Mouse (Mus musculus) intestine, postnatal 0 days (tissue): ENCODE measurements around the gene Tmem263. TPM values are rescaled to one million over a fixed set of nuclear protein-coding genes. Genes with fewer than 3 reads are reported as not detected.

Experiments used
- ATAC-seq: fragments of 200-750 bp; cut with Nextera tagmentation; 2 replicates; pipeline ENCODE4 v1.8.0; 2017; ENCODE audit warnings: mild to moderate bottlenecking, moderate TSS enrichment, moderate library complexity
- H3K27ac ChIP-seq: fragments of 300-500 bp; sonication (generic); 2 replicates; pipeline ENCODE4 v1.5.1; 2014; ENCODE audit warnings: mild to moderate bottlenecking, low read depth, low read length, moderate library complexity
- H3K27me3 ChIP-seq: fragments of 300-500 bp; sonication (generic); replicated peaks from 2 replicates; pipeline ENCODE4 v1.6.1; 2014; ENCODE audit warnings: low read length, mixed read lengths; ENCODE audit not compliant: control insufficient read depth, insufficient read depth
- H3K36me3 ChIP-seq: fragments of 300-500 bp; sonication (generic); 2 replicates; pipeline ENCODE4 v1.6.1; 2014; ENCODE audit warnings: mild to moderate bottlenecking, moderate library complexity; ENCODE audit not compliant: control insufficient read depth, insufficient read depth
- H3K4me1 ChIP-seq: fragments of 300-500 bp; sonication (generic); replicated peaks from 2 replicates; pipeline ENCODE4 v1.6.1; 2014; ENCODE audit warnings: antibody characterized with exemption, low read length, mixed read lengths; ENCODE audit not compliant: control insufficient read depth, insufficient read depth
- H3K4me2 ChIP-seq: fragments of 300-500 bp; sonication (generic); replicated peaks from 2 replicates; pipeline ENCODE4 v1.6.1; 2014; ENCODE audit warnings: low read depth, mild to moderate bottlenecking, moderate library complexity
- H3K4me3 ChIP-seq: fragments of 300-500 bp; sonication (generic); 2 replicates; pipeline ENCODE4 v1.5.1; 2014; ENCODE audit warnings: low read depth, low read length
- H3K9ac ChIP-seq: fragments of 300-500 bp; sonication (generic); 2 replicates; pipeline ENCODE4 v1.6.1; 2014; ENCODE audit warnings: mild to moderate bottlenecking, low read depth, low read length
- H3K9me3 ChIP-seq: fragments of 300-500 bp; sonication (generic); 2 replicates; pipeline ENCODE4 v1.6.1; 2016; ENCODE audit warnings: mixed run types; ENCODE audit not compliant: control insufficient read depth
- CTCF ChIP-seq: sonication (generic); IDR thresholded peaks from 2 replicates; pipeline ENCODE4 v1.5.1; 2016; ENCODE audit warnings: low read depth, mild to moderate bottlenecking, control low read depth, antibody characterized with exemption, moderate library complexity
- WGBS: fragments of 180-500 bp; shearing (Covaris S2); extraction: QIAGEN DNeasy Blood & Tissue Kit; methylation state at CpG from one replicate; pipeline ENCODE4 v1.1.7; 2014; 5-methylcytosine and 5-hydroxymethylcytosine counted together
- polyA plus RNA-seq: library from polyadenylated mRNA; unstranded; fragments of >200 nt; fragmentation: Nextera tagmentation; extraction: Ambion mirVana; gene quantifications from 2 replicates; pipeline ENCODE4 v1.2.1, GENCODE M21; 2015

Tmem263 gene
- polyA plus RNA-seq, 1 experiment from 2014 or later, result 43.2 TPM

DNA sequence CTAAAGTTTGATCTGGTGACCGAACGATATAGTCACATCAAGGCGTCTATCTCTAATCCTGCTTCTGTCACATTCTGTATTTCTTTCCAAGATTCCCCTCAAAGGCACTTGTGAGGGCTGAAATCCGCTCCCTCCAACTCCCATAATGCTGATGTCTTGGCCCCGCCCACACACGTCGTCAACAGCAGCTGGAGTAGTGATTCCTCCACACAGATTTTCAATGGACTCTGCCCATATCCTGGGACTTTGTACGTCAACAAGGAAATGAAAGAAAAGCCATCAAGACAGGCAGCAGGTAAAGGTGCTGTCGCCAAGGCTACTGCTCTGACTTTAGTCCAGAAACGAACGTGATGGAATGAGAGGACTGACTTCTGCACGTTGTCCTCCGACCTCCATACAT is 22.8 kb downstream of the Tmem263 start:
- H3K27me3 ChIP-seq, result no peaks in the 10 kb centered on the region
- WGBS, result 54% methylated on average over 13 of the region's 13 CpGs
- H3K9ac ChIP-seq, result no peak overlapping the region
- peaks cover 11% of the 10 kb centered on the region for H3K36me3 ChIP-seq
- peak overlapping the region; percentile 48 for H3K4me2 ChIP-seq
- H3K4me3 ChIP-seq, result no peak overlapping the region
- ATAC-seq, result peak; percentile 73
- no peak for TF ChIP-seq CTCF
- peaks cover 5% of the 10 kb centered on the region; the same call in 1 of the 2 replicates for H3K4me1 ChIP-seq
- H3K9me3 ChIP-seq, result no peaks in the 10 kb centered on the region
- H3K27ac ChIP-seq, result peak overlapping the region; percentile 70

DNA sequence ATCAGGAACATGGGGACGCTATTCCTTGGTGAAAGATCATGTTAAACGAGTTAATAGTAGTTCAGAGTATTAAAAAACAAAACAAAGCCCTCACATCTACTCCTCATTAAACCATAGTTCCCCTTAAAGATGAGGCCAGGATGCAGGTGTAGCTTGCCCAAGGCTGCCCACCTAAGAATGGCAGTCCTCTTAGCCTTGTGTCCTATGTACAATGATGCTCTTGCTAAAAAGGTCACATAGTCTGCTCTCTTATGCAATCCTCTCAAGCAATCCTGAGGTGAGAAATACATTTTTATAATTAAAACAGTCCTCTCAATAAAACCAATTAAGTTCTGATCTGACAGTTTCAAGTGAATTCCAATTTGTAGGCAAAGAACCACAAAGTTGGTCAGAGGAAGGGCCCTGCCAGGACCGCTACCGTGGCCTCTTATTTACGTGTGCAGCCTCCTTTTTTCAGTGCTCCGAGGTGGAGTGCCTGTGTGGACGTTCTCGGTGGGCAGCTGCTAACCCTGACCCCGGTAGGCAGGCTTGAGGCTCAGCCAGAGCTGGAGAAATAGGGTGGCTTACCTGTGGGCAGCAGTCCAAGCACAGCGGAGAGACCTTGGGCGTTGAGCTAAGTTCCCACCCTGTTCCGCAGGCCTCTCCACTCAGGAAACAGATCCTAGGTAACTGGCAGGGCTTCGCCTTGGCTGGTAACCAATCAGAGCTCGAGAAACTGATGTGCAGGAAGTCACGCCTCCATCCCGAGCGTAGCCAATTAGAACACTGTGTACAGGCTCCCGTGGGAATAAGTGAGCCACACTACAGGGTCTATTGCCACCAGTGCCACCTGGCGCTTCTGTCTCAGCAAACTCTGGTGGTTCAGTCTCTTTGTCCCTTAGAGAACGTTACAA is 25.2 kb downstream of the Tmem263 start, which contains the start of gene Mterf2:
TSS of gene Mterf2 (minus strand) at position 633 of the 893 bp plus-strand sequence.
- peak; percentile 97 for ATAC-seq
- no peaks in the 10 kb centered on the region for H3K27me3 ChIP-seq
- H3K4me1 ChIP-seq, result peaks cover 5% of the 10 kb centered on the region; the same call in 1 of the 2 replicates
- H3K4me2 ChIP-seq, result peak within 1 kb of the TSS; percentile 70
- H3K27ac ChIP-seq, result peak within 1 kb of the TSS; percentile 60; the same call in 1 of the 2 replicates
- WGBS, result 7% methylated on average over 20 of the region's 20 CpGs
- peak within 1 kb of the TSS; percentile 67 for H3K4me3 ChIP-seq
- peak; percentile 69 for TF ChIP-seq CTCF
- no peaks in the 10 kb centered on the region for H3K9me3 ChIP-seq
- peak within 1 kb of the TSS; percentile 60 for H3K9ac ChIP-seq
- peaks cover 6% of the 10 kb centered on the region; the same call in 1 of the 2 replicates for H3K36me3 ChIP-seq

DNA sequence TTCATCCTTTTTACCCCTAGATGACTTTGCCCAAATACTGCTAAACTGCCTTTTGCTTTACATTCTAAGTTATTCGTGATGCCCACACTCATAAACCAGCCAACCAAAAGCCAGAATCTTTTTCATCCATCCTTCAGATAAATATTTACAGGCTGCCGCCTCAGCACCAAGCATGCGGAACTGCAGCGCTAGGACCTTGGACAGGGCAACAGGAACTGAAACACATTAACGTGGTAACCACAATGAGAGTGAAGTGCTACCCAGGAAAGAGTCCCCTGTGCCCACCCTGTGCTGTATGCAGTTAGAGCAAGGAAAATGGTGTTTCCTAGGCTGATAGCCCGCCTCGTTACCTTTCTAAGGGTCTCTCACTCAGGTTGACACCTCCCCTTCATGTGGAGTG is 26.0 kb downstream of the Tmem263 start:
- Histone ChIP-seq H3K9ac (no peak overlapping the region), H3K4me2 (peak overlapping the region; percentile 70), H3K4me1 (peaks cover 5% of the 10 kb centered on the region; the same call in 1 of the 2 replicates), H3K27ac (no peak overlapping the region), H3K4me3 (peak overlapping the region; percentile 67), H3K27me3 (no peaks in the 10 kb centered on the region), H3K36me3 (peaks cover 11% of the 10 kb centered on the region; the same call in 1 of the 2 replicates), H3K9me3 (no peaks in the 10 kb centered on the region)
- WGBS, result 9% methylated on average over 7 of the region's 7 CpGs
- ATAC-seq, result peak; percentile 34
- no peak for TF ChIP-seq CTCF

DNA sequence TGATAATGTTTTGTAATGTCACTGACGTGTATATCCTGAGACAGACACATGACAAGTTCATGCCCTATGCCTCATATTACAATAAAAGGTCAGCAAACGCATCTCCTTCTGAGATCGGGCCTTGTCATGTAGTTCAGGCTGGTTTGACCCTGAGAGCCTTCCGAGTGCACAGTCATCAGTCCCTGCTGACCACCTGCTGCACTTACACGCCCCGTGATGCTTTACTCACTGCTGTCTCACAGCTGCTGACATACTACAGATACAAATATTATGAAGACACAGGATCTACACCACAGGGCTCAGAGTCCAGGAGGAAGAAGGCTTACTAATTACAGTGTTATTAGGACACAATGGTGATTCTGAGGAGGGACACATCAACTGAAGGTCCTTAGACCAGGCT is 34.1 kb downstream of the Tmem263 start:
- Histone ChIP-seq H3K27ac (no peak overlapping the region), H3K9ac (no peak overlapping the region), H3K27me3 (no peaks in the 10 kb centered on the region), H3K4me1 (no peaks in the 10 kb centered on the region), H3K9me3 (no peaks in the 10 kb centered on the region), H3K36me3 (peaks cover 13% of the 10 kb centered on the region; the same call in 1 of the 2 replicates), H3K4me2 (no peak overlapping the region), H3K4me3 (no peak overlapping the region)
- no peak for ATAC-seq
- TF ChIP-seq CTCF, result no peak
- 79% methylated on average over 6 of the region's 6 CpGs for WGBS

DNA sequence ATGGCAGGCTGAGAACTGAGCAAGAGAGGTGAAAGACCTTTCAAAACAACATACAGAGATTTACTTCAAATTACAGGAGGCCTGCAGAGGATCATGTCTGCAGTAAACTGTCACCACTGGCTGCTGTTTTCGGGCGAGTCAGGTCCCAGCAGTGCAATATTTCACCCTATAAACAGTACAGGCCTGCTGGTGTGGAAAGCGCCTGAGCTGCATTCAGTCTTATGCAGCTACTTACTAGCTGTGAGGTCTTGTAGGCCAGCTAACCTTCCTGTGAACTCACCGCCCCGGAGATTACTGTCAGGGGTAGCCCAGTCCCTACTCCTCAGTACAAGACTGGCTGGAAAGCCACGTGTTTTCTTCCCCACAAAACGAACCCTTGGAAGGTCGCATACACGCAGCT is 39.0 kb downstream of the Tmem263 start:
- ATAC-seq, result no peak
- no peak overlapping the region for H3K9ac ChIP-seq
- H3K27ac ChIP-seq, result no peak overlapping the region
- WGBS, result 66% methylated on average over 9 of the region's 9 CpGs
- H3K4me1 ChIP-seq, result no peaks in the 10 kb centered on the region
- H3K4me2 ChIP-seq, result no peak overlapping the region
- H3K9me3 ChIP-seq, result no peaks in the 10 kb centered on the region
- H3K27me3 ChIP-seq, result no peaks in the 10 kb centered on the region
- no peak overlapping the region for H3K4me3 ChIP-seq
- TF ChIP-seq CTCF, result no peak
- H3K36me3 ChIP-seq, result peaks cover 36% of the 10 kb centered on the region

DNA sequence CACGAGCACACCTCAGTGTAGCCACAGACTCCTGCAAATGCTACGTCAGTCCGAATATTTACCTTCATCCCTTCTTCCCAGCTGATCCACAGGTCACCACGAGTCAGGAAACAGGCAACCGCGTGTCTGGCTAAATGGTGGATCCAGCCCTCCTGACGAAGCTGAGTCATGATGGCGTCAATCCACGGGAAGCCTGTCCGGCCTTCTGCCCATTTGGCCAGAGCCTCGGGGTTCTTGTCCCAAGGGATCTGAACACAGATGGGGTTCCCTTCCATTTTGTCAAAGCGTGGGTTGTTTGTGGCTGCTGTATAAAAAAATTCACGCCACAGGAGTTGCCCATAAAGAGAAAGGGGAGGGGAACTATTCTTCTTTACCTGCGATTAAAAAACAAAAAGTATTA is 43.9 kb downstream of the Tmem263 start:
- Histone ChIP-seq H3K9ac (no peak overlapping the region), H3K4me1 (no peaks in the 10 kb centered on the region), H3K9me3 (no peaks in the 10 kb centered on the region), H3K4me3 (no peak overlapping the region), H3K27me3 (no peaks in the 10 kb centered on the region), H3K27ac (no peak overlapping the region), H3K4me2 (no peak overlapping the region), H3K36me3 (peaks cover 51% of the 10 kb centered on the region)
- TF ChIP-seq CTCF, result no peak
- ATAC-seq, result no peak
- 87% methylated on average over 14 of the region's 14 CpGs for WGBS
